Comparison of ENCODE assay signal across 10 mouse cellular contexts in genomic region chr19:44299902-44300301, GRCm38 (mm10). TPM values are rescaled to one million over a fixed set of nuclear protein-coding genes. Genes with fewer than 3 reads are reported as not detected.
A peak's percentile ranks its signal among the peaks of the same experiment; 100 is the strongest.
DNase-seq lines count a peak whose midpoint lies in the region; ATAC-seq and TF ChIP-seq lines count a peak whose summit lies in the region.
"Had no signal": no experiment of that assay in that cellular context is flagged by ENCODE, and none has a peak within 500 bp of the region (broad histone marks: within the 10 kb centered on the region; RNA-seq: fewer than 3 reads in every experiment).

No protein-coding gene starts in this region.

- H3K9ac ChIP-seq in lung, embryonic 16.5 days (ENCODE audit: low read length) = peak overlapping the region; percentile 33
- peak overlapping the region; percentile 20; the same call in 1 of the 2 replicates for H3K9ac ChIP-seq in liver, embryonic 14.5 days (replicated peaks)
- no peak overlapping the region for H3K9ac ChIP-seq in stomach, embryonic 15.5 days

- no peak for TF ChIP-seq CTCF in liver, embryonic 14.5 days (IDR thresholded peaks at IDR 0.05; ENCODE audit: low read depth)

- peaks cover 78% of the 10 kb centered on the region for H3K4me1 ChIP-seq in lung, embryonic 16.5 days (replicated peaks; ENCODE audit: control insufficient read depth, insufficient read depth, low read length)
- H3K4me1 ChIP-seq in hindbrain, embryonic 10.5 days (replicated peaks) = peaks cover 74% of the 10 kb centered on the region
- H3K4me1 ChIP-seq in liver, embryonic 14.5 days (replicated peaks; ENCODE audit: control insufficient read depth in 2 of 2, insufficient read depth in 2 of 2, low read length in 1 of 2) = peaks cover 46 to 60% of the 10 kb centered on the region in 2 experiments
- H3K4me1 ChIP-seq in stomach, embryonic 15.5 days = peaks cover 65% of the 10 kb centered on the region

- TF ChIP-seq EP300 in liver, embryonic 14.5 days (IDR thresholded peaks at IDR 0.05; ENCODE audit: low read depth) = peak; percentile 64; the same call in 1 of the 2 replicates

- no peaks in the 10 kb centered on the region for H3K9me3 ChIP-seq in lung, embryonic 16.5 days (ENCODE audit: control insufficient read depth, low read length)
- no peaks in the 10 kb centered on the region for H3K9me3 ChIP-seq in hindbrain, embryonic 10.5 days
- H3K9me3 ChIP-seq in liver, embryonic 14.5 days (ENCODE audit: control insufficient read depth, low read length) = no peaks in the 10 kb centered on the region
- no peaks in the 10 kb centered on the region for H3K9me3 ChIP-seq in stomach, embryonic 15.5 days

- H3K27me3 ChIP-seq in lung, embryonic 16.5 days (ENCODE audit: control insufficient read depth, insufficient read depth, low read depth, low read length) = no peaks in the 10 kb centered on the region
- no peaks in the 10 kb centered on the region for H3K27me3 ChIP-seq in hindbrain, embryonic 10.5 days (ENCODE audit: insufficient read depth, poor library complexity, severe bottlenecking)
- no peaks in the 10 kb centered on the region for H3K27me3 ChIP-seq in liver, embryonic 14.5 days (ENCODE audit: control insufficient read depth, insufficient read depth, low read length)
- H3K27me3 ChIP-seq in stomach, embryonic 15.5 days (replicated peaks) = no peaks in the 10 kb centered on the region

- 25% methylated on average over 6 of the region's 6 CpGs for WGBS in lung, embryonic 16.5 days
- 88% methylated on average over 6 of the region's 6 CpGs for WGBS in hindbrain, embryonic 10.5 days
- 9% methylated on average over 6 of the region's 6 CpGs for WGBS in liver, embryonic 14.5 days (ENCODE audit: insufficient replicate concordance)
- 35% methylated on average over 6 of the region's 6 CpGs for WGBS in stomach, embryonic 15.5 days

- DNase-seq in lung, postnatal 4 days = no peak
- DNase-seq in hindbrain, embryonic 10.5 days (ENCODE audit: low spot score) = no peak
- DNase-seq in liver, embryonic 14.5 days (ENCODE audit: low read depth in 3 of 3, low spot score in 3 of 3) = peak in 1 of 3 experiments; percentile 45
- DNase-seq in kidney, postnatal 10 days = no peak
- DNase-seq in adrenal gland, adult 8-10 months = no peak
- DNase-seq: cerebellum, adult 11-12 months; right cerebral cortex, postnatal 14 days had no signal

- H3K4me2 ChIP-seq in lung, embryonic 16.5 days (ENCODE audit: low read depth, low read length) = peak overlapping the region; percentile 96; the same call in 1 of the 2 replicates
- peak overlapping the region; percentile 89 for H3K4me2 ChIP-seq in liver, embryonic 14.5 days (ENCODE audit: low read depth)
- peak overlapping the region; percentile 41 for H3K4me2 ChIP-seq in stomach, embryonic 15.5 days

- peaks cover 58% of the 10 kb centered on the region for H3K36me3 ChIP-seq in lung, embryonic 16.5 days (ENCODE audit: control insufficient read depth, insufficient read depth, low read length)
- H3K36me3 ChIP-seq in hindbrain, embryonic 10.5 days = peaks cover 99% of the 10 kb centered on the region
- peaks cover 81% of the 10 kb centered on the region for H3K36me3 ChIP-seq in liver, embryonic 14.5 days (replicated peaks; ENCODE audit: control insufficient read depth, insufficient read depth, low read depth)
- peaks cover 73% of the 10 kb centered on the region for H3K36me3 ChIP-seq in stomach, embryonic 15.5 days

- peak overlapping the region; percentile 54 for H3K27ac ChIP-seq in lung, embryonic 16.5 days (ENCODE audit: low read length)
- no peak overlapping the region for H3K27ac ChIP-seq in hindbrain, embryonic 10.5 days
- peak overlapping the region; percentile 21; the same call in 1 of the 2 replicates for H3K27ac ChIP-seq in liver, embryonic 14.5 days
- peak overlapping the region; percentile 26; the same call in 1 of the 2 replicates for H3K27ac ChIP-seq in stomach, embryonic 15.5 days

- H3K4me3 ChIP-seq in lung, embryonic 16.5 days (ENCODE audit: low read length) = peak overlapping the region; percentile 3; the same call in 1 of the 2 replicates
- peak overlapping the region; percentile 5; the same call in 1 of the 2 replicates for H3K4me3 ChIP-seq in hindbrain, embryonic 10.5 days
- H3K4me3 ChIP-seq in liver, embryonic 14.5 days (ENCODE audit: insufficient read depth in 1 of 2, low read depth in 2 of 2, low read length in 2 of 2) = peak overlapping the region in 1 of 2 experiments; percentile 16; a peak in 2 of 4 replicates
- no peak overlapping the region; the same call in 1 of the 2 replicates for H3K4me3 ChIP-seq in stomach, embryonic 15.5 days (replicated peaks)

- ATAC-seq in lung, embryonic 16.5 days (ENCODE audit: low read depth) = no peak
- ATAC-seq in liver, embryonic 14.5 days (ENCODE audit: insufficient read depth) = peak; percentile 45; the same call in 1 of the 2 replicates
- ATAC-seq in stomach, embryonic 15.5 days (ENCODE audit: insufficient read depth, low FRiP score, low read depth) = no peak
- ATAC-seq in CD4-positive, CD25-positive, alpha-beta regulatory T cell, adult 4 months = no peak

RNA-seq across cellular contexts. Expression of gene Scd2, which starts 6.4 kb away (rescaled TPM):
- 225 and 232 TPM in 2 replicates for polyA plus RNA-seq in lung, embryonic 16.5 days (2015; fragmentation: Nextera tagmentation; extraction: Ambion mirVana)
- polyA plus RNA-seq in hindbrain, embryonic 10.5 days (2016; fragmentation: Nextera tagmentation; extraction: Ambion mirVana) = 333 and 352 TPM in 2 replicates
- polyA plus RNA-seq in liver, embryonic 14.5 days (2012; rRNA removed) = 84.0 and 116 TPM in 2 replicates
- 80.4 and 95.4 TPM in 2 replicates for polyA plus RNA-seq in liver, embryonic 14.5 days (2014; fragmentation: Nextera tagmentation; extraction: Ambion mirVana)
- 266 and 297 TPM in 2 replicates for polyA plus RNA-seq in stomach, embryonic 15.5 days (2015; fragmentation: Nextera tagmentation; extraction: Ambion mirVana)
- 10 to 100 TPM; 40.3 to 46.7 TPM for polyA plus RNA-seq in CD4-positive, CD25-positive, alpha-beta regulatory T cell, adult 4 months (2017; shearing (Covaris generic))
- 1,000 to 10,000 TPM in 3 of 4 experiments, 100 to 1,000 TPM in 1; 965 to 1,225 (median 1,109) TPM for total RNA-seq in adrenal gland, adult 8-10 months (2022)

RNA-seq across cellular contexts. Expression of gene Scd4, which starts 33.0 kb away (rescaled TPM):
- polyA plus RNA-seq in lung, embryonic 16.5 days (2015; fragmentation: Nextera tagmentation; extraction: Ambion mirVana) = 0.40 and 0.49 TPM in 2 replicates
- polyA plus RNA-seq in hindbrain, embryonic 10.5 days (2016; fragmentation: Nextera tagmentation; extraction: Ambion mirVana) = 0.09 TPM in 1 of 2 replicates, not detected in the other
- polyA plus RNA-seq in liver, embryonic 14.5 days (2012; rRNA removed) = 0.04 and 0.08 TPM in 2 replicates
- polyA plus RNA-seq in liver, embryonic 14.5 days (2014; fragmentation: Nextera tagmentation; extraction: Ambion mirVana) = 0.09 TPM in 1 of 2 replicates, not detected in the other
- 0.12 and 0.15 TPM in 2 replicates for polyA plus RNA-seq in stomach, embryonic 15.5 days (2015; fragmentation: Nextera tagmentation; extraction: Ambion mirVana)
- under 1 TPM; 0.42 to 0.59 TPM for polyA plus RNA-seq in CD4-positive, CD25-positive, alpha-beta regulatory T cell, adult 4 months (2017; shearing (Covaris generic))
- 1 to 10 TPM; 4.5 to 7.6 (median 6.6) TPM for total RNA-seq in adrenal gland, adult 8-10 months (2022)

Comparison
In these comparisons a context has a peak if more than half of its experiments do, and no peak if none do; other contexts are left out.
1. H3K4me2 ChIP-seq: peak in every context shown above with its lines; median percentile 96 in lung, embryonic 16.5 days; 89 in liver, embryonic 14.5 days; 41 in stomach, embryonic 15.5 days.